Mouse (Mus musculus): ENCODE results near the gene Hoxb9. TPM values are rescaled to one million over a fixed set of nuclear protein-coding genes. Genes with fewer than 3 reads are reported as not detected.

Hoxb9 gene
- polyA plus RNA-seq, 1 experiment, result not detected

DNA sequence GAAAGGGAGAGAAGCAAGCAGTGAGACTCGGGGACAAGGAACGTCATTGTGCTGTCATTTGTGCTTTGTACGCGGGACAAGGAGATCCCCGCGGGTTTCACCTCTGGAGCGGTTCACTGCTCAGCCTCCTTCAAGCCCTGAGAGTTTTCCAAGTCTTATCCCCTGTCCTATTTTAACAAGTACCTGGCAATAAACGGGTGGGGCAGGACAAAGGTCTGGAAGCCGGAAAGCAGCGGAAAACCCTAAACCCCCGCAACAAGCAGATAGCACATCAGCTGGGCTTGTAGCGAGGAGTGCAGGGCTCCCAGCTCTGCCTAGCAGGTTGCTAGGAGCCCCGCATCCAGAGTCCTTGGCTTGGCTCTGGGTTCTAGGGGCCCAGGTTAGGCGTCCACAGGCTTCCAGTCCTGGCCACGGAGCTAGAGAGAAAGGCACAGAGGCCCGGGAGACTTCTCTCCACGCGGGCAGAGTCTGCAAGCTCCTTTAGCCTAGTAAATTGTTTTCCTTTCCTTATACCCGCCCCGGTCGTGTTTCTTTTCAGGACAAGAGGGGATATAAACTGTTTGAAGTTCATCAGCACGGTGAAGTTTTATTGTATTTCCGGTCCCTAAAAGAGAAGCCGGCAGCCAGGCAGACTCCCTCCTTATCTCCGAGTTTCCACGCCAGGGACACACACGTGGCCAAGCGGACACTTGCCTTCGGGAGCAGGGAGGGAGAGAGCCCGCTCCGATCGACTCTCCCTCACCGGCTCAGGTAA, 7.4 kb upstream of the Hoxb9 start:
- Histone ChIP-seq H3K4me3 (ENCODE audit: insufficient read depth, low read depth, low read length) (no peak overlapping the region), H3K27ac (ENCODE audit: insufficient read depth, low read depth, low read length) (no peak overlapping the region), H3K4me1 (ENCODE audit: control insufficient read depth, insufficient read depth, low read length) (no peaks in the 10 kb centered on the region)
- TF ChIP-seq CTCF (IDR thresholded peaks at IDR 0.05; ENCODE audit: insufficient read depth, low read depth, low read length), result no peak
- TF ChIP-seq POLR2A (IDR thresholded peaks at IDR 0.05; ENCODE audit: insufficient read depth, low read depth, low read length), result no peak
- WGBS, result 3% methylated on average over 33 of the region's 33 CpGs

DNA sequence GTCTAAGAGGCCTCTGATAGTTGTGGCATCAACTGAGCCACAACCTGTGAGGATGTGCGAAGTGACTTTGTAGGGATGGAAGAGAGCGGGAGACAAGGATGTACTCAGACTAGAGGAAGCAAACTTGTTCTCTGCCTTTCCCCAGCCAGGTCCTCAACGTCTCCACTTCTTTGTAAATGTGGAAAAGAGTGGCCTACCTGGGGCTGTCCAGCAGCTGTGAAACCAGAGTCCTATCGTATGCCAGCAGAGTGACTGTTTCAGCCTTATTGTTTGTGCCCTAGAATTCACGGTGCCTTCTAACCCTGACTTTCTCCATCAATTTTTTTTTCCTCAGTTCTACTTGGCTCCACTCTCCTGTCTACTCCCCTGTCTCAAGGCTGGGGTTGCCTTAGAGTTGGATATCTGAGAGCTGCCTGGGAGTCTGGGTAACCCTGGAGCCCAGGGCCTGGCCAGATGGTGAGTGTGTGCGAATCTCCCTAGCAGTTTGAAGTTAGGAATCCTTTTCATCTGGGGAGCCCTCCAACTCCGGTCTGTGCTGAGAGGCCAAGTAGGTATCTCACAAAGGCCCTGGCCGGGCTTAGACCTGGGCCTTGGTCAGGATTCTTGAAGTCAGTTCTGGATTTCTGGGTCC, 6.8 kb upstream of the Hoxb9 start:
- Histone ChIP-seq H3K27ac (ENCODE audit: insufficient read depth, low read depth, low read length) (no peak overlapping the region), H3K4me1 (ENCODE audit: control insufficient read depth, insufficient read depth, low read length) (no peaks in the 10 kb centered on the region), H3K4me3 (ENCODE audit: insufficient read depth, low read depth, low read length) (no peak overlapping the region)
- 7% methylated on average over 8 of the region's 8 CpGs for WGBS
- TF ChIP-seq CTCF (IDR thresholded peaks at IDR 0.05; ENCODE audit: insufficient read depth, low read depth, low read length), result no peak

GRCm38 (mm10) chr11:96265954-96266353, 5.3 kb upstream of the Hoxb9 start:
- TF ChIP-seq CTCF (IDR thresholded peaks at IDR 0.05; ENCODE audit: insufficient read depth, low read depth, low read length) (no peak), POLR2A (IDR thresholded peaks at IDR 0.05; ENCODE audit: insufficient read depth, low read depth, low read length) (no peak)
- Histone ChIP-seq H3K4me3 (ENCODE audit: insufficient read depth, low read depth, low read length) (no peak overlapping the region), H3K4me1 (ENCODE audit: control insufficient read depth, insufficient read depth, low read length) (no peaks in the 10 kb centered on the region), H3K27ac (ENCODE audit: insufficient read depth, low read depth, low read length) (no peak overlapping the region)
- WGBS, result 3% methylated on average over 7 of the region's 7 CpGs

DNA sequence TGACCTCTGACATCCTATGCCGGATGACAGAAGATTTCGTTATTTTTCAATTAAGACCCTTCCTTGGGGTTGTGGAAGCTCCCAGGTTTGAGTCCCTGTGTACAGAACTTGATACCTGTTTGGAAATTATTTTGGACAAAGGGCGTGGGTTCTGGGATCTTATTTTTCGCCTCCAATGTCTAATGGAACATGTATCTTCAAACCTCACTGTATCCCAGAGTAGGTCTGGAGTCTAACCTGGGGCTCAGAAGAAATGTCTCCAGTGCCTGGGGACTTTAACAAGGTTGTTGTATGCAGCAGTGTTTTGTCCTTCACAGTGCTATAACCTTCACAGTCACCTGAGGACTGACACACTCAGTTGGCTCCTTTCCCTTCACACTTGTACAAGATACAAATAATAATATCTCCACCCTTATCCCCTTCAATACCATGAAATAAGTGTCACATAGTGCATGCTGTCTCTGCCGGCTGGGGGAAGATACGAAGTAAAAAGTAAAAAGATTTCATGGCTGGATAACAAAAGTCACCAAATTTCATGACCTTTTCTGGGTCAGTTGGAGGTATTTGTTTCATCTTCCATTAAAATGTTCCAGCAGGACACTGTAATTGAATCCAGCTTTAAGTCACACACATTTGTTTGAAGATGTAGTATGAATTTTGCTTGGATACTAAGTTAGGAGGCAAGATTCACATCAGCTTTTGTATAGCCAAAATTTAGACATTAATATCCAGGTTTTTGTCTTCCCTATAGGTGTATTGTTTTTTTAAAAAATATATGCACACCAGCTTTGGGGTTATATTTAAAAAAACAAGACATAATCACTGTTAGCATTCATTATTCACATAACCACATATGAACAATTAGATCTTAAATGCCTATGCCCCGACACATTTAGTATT, 4.0 kb upstream of the Hoxb9 start:
- Histone ChIP-seq H3K4me1 (ENCODE audit: control insufficient read depth, insufficient read depth, low read length) (peaks cover 1% of the 10 kb centered on the region), H3K27ac (ENCODE audit: insufficient read depth, low read depth, low read length) (no peak overlapping the region), H3K4me3 (ENCODE audit: insufficient read depth, low read depth, low read length) (no peak overlapping the region)
- WGBS, result 13% methylated on average over 7 of the region's 7 CpGs
- no peak for TF ChIP-seq CTCF (IDR thresholded peaks at IDR 0.05; ENCODE audit: insufficient read depth, low read depth, low read length)
- TF ChIP-seq POLR2A (IDR thresholded peaks at IDR 0.05; ENCODE audit: insufficient read depth, low read depth, low read length), result no peak

GRCm38 (mm10) chr11:96268031-96268745, 3.1 kb upstream of the Hoxb9 start:
- WGBS, result 11% methylated on average over 1 of the region's 1 CpGs
- TF ChIP-seq POLR2A (IDR thresholded peaks at IDR 0.05; ENCODE audit: insufficient read depth, low read depth, low read length) (no peak), CTCF (IDR thresholded peaks at IDR 0.05; ENCODE audit: insufficient read depth, low read depth, low read length) (no peak)
- H3K4me1 ChIP-seq (ENCODE audit: control insufficient read depth, insufficient read depth, low read length), result peaks cover 5% of the 10 kb centered on the region
- no peak overlapping the region for H3K27ac ChIP-seq (ENCODE audit: insufficient read depth, low read depth, low read length)
- H3K4me3 ChIP-seq (ENCODE audit: insufficient read depth, low read depth, low read length), result no peak overlapping the region

GRCm38 (mm10) chr11:96269869-96270268, 1.4 kb upstream of the Hoxb9 start:
- Histone ChIP-seq H3K4me1 (ENCODE audit: control insufficient read depth, insufficient read depth, low read length) (peaks cover 5% of the 10 kb centered on the region), H3K27ac (ENCODE audit: insufficient read depth, low read depth, low read length) (no peak overlapping the region), H3K4me3 (ENCODE audit: insufficient read depth, low read depth, low read length) (no peak overlapping the region)
- TF ChIP-seq CTCF (IDR thresholded peaks at IDR 0.05; ENCODE audit: insufficient read depth, low read depth, low read length) (no peak), POLR2A (IDR thresholded peaks at IDR 0.05; ENCODE audit: insufficient read depth, low read depth, low read length) (no peak)
- WGBS, result 3% methylated on average over 19 of the region's 19 CpGs

GRCm38 (mm10) chr11:96271541-96272011, 319 bp downstream of the Hoxb9 start:
- Histone ChIP-seq H3K4me1 (ENCODE audit: control insufficient read depth, insufficient read depth, low read length) (peaks cover 5% of the 10 kb centered on the region), H3K27ac (ENCODE audit: insufficient read depth, low read depth, low read length) (no peak overlapping the region), H3K4me3 (ENCODE audit: insufficient read depth, low read depth, low read length) (no peak overlapping the region)
- WGBS, result under 1% methylated on average over 52 of the region's 52 CpGs
- TF ChIP-seq POLR2A (IDR thresholded peaks at IDR 0.05; ENCODE audit: insufficient read depth, low read depth, low read length) (no peak), CTCF (IDR thresholded peaks at IDR 0.05; ENCODE audit: insufficient read depth, low read depth, low read length) (no peak)
